Mouse (Mus musculus): ENCODE results near the gene Jup.
"Not testable (repeated sequence)": the region's sequence is repeated elsewhere in the genome, so short reads cannot be mapped to it uniquely, and the experiment has no call there.

The Jup gene

GRCm38 (mm10) chr11:100355972-100356818 lies 41.4 kb downstream of the Jup start, which contains the start of gene Hap1:
Gene Hap1, minus strand, starts transcription at chr11:100356128.
- peak; percentile 78 for DNase-seq (ENCODE audit: low spot score)

- peak; percentile 49 for DNase-seq (ENCODE audit: low spot score)
Observed at GRCm38 (mm10) chr11:100355151-100355951, 42.2 kb downstream of the Jup start.

DNA sequence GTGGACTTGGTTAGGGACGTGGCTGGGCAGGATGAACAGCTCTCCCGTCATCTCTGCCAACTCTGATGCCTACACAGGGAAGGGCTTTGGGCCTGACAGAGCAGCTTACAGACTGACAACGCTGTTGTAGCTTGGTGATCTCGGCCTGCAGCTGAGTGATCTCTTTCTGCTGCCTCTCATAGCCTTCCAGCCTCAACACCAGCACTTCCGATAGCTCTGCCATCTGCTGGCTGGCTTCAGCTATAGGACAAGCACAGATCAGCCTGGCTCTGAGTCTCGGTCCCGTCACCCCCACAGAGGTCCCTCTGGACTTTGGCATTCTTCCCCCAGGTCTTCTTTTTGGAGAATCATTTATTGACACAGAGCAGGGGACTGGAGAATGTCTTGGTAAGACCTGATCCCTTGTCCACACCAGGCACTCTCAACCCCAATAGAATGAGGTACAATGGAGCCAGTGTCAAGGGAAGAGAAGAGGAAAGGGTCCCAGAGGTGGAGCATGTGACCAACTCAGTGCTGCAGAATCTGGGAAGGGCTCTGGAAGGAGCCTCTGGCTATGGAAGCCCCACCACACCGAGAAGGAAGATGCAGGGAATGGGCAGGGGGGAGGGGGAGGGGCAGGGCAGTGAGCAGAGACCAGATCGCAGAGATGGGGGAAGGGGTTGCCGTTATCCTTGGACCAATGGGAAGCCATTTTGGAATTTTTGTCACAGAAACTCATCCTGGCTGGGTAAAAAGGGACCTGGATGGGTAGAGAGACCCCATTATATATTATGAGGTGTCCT lies 45.3 kb downstream of the Jup start:
- no peak for DNase-seq (ENCODE audit: low spot score)

GRCm38 (mm10) chr11:100344269-100344668 lies 53.3 kb downstream of the Jup start:
- no peak for DNase-seq (ENCODE audit: low spot score)

DNA sequence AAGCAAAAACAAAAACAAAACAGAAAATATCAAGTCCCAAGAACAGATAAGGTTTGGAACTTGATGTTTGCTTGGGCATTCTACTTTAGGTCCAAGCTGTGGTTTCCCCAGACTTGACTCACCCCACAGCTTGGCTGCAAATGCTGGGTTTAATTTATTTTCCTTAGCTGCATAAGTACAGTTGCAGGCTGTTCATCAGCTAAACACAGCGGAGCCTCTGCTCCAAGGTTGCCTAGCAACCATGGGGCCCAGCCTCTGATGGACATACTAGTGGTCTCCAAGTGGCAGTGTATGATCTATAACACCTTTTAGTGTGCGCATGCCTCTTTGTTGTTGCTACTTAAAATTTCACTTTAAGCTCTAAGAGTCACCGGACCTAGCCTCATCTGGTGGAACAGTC lies 61.8 kb downstream of the Jup start:
- DNase-seq (ENCODE audit: low spot score), result no peak

DNA sequence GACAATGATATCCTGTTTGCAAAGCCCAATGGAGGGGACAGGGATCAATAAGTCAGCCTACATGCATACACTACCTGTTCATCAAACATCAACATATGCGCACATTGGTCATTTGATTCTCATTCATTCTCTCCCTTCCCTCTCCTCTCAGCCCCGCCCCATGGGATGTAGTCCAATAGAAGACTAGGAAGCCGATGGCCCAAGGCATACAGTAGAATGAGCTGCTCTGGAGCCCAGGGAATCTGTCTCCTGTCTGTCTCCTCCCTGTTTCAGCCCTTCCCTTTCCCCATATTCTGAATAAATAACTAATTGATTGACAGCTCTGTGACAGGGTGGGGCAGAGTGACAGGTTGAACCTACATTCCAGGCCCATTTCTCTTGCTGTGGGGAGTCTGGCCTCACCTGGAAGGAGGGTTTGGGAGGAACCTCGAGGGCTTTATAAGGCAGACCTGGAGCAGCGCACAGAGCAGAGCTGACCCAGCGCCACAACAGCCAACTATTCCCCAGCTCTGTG lies 63.6 kb downstream of the Jup start, which contains the start of gene Gast:
TSS of gene Gast (plus strand) at position 464 of the 514 bp plus-strand sequence.
- no peak for DNase-seq (ENCODE audit: low spot score)

- no peak for DNase-seq (ENCODE audit: low spot score)
Observed at GRCm38 (mm10) chr11:100332766-100333515, 64.6 kb downstream of the Jup start.

DNA sequence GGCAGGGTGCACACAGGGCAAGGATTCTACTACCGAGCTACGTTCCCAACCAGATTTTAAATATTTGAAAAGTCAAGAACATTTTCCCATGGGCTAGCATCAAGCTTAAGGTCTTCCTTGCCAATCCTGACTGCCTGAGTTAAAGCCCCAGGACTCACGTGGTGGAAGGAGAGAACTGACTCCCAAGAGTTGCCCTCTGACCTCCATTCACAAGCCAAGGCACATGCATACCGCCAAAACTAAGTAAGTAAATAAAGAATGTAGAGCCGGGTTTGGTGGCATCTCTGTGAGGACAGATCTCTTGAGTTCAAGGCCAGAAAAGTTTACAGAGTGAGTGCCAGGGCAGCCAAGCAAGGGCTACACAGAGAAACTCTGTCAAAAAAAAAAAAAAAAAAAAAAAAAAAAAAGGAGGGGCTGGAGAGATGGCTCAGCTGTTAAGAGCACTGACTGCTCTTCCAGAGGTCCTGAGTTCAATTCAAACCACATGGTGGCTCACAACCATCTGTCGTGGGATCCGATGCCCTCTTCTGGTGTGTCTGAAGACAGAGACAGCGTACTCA lies 66.7 kb downstream of the Jup start:
- DNase-seq (ENCODE audit: low spot score), result not testable (repeated sequence)

DNA sequence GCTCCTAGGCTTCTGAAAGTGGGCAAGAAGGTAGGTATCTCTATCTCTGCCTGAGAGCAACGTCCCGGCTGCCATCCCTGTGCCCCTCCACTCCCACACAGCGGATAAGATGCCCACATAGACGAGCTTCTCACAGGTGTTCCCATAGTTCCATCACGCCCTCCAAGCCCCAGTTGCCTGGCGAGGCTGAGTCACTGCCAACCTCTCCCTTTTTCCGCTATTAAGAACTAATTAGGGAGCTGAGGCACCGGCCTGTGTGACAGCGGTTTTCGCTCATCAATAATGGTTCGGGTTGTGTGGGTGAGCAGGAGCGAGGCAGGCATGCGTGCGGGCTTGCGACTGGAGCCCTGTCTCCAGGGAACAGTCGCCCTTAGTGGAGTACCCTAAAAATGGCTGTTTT lies 67.3 kb downstream of the Jup start:
- no peak for DNase-seq (ENCODE audit: low spot score)

- no peak for DNase-seq (ENCODE audit: low spot score)
Observed at GRCm38 (mm10) chr11:100327761-100328160, 69.8 kb downstream of the Jup start.

- DNase-seq (ENCODE audit: low spot score), result no peak
Observed at GRCm38 (mm10) chr11:100327316-100327715, 70.2 kb downstream of the Jup start.

GRCm38 (mm10) chr11:100325062-100325629 lies 72.4 kb downstream of the Jup start:
- no peak for DNase-seq (ENCODE audit: low spot score)

- no peak for DNase-seq (ENCODE audit: low spot score)
Observed at GRCm38 (mm10) chr11:100323578-100323977, 74.0 kb downstream of the Jup start.

GRCm38 (mm10) chr11:100322591-100323258 lies 74.8 kb downstream of the Jup start:
- DNase-seq (ENCODE audit: low spot score), result no peak

- DNase-seq (ENCODE audit: low spot score), result not testable (repeated sequence)
Observed at GRCm38 (mm10) chr11:100321479-100322305, 75.9 kb downstream of the Jup start.

DNA sequence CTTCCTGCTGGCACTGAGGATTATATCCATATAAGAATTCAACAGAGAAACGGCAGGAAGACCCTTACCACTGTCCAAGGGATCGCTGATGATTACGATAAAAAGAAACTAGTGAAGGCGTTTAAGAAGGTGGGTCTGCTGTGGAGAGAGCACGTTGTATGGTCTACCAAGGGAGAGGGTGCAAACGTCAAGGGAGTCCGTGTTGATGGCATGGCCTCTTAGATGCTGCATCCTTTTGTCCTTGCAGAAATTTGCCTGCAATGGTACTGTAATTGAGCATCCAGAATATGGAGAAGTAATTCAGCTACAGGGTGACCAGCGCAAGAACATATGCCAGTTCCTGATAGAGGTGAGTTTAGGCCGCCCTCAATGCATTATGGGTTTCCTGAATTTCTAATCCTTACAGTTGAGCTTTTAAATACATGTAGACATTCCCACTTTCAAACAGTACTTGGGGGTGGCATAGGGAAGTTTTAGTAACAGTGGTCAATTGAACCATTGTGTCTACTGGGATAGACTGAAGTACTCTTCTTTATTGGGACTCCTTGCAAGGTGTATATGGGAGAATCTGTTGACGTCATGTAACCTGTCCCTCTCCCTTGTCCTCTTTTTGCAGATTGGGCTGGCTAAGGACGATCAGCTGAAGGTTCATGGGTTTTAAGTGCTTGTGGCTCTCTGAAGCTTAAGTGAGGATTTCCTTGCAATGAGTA lies 76.7 kb downstream of the Jup start:
- DNase-seq (ENCODE audit: low spot score), result not testable (repeated sequence)

- peak; percentile 93 for DNase-seq (ENCODE audit: low spot score)
Observed at GRCm38 (mm10) chr11:100320172-100320630, 77.4 kb downstream of the Jup start.

- peak; percentile 100 for DNase-seq (ENCODE audit: low spot score)
Observed at GRCm38 (mm10) chr11:100319492-100320171, 77.9 kb downstream of the Jup start, which contains the start of gene Eif1. Gene Eif1, plus strand, starts transcription at chr11:100319885.
